Mouse (Mus musculus) forebrain, embryonic 10.5 days (tissue): ENCODE data around the gene Tbx4. TPM values are rescaled to one million over a fixed set of nuclear protein-coding genes. Genes with fewer than 3 reads are reported as not detected.

Experiments used
- DNase-seq: peaks from one replicate; pipeline ENCODE4 v3.0.0-alpha.2; 2017; ENCODE audit warnings: low spot score; ENCODE audit errors: extremely low spot score
- H3K27ac ChIP-seq: fragments of 300-500 bp; sonication (generic); 2 replicates; pipeline ENCODE4 v1.5.1; 2016; ENCODE audit warnings: mild to moderate bottlenecking
- H3K27me3 ChIP-seq: fragments of 300-500 bp; sonication (generic); 2 replicates; pipeline ENCODE4 v1.6.1; 2016; ENCODE audit warnings: mild to moderate bottlenecking; ENCODE audit not compliant: poor library complexity, severe bottlenecking
- H3K36me3 ChIP-seq: fragments of 300-500 bp; sonication (generic); replicated peaks from 2 replicates; pipeline ENCODE4 v1.6.1; 2016; ENCODE audit warnings: mild to moderate bottlenecking, moderate library complexity
- H3K4me1 ChIP-seq: fragments of 300-500 bp; sonication (generic); 2 replicates; pipeline ENCODE4 v1.6.1; 2016
- H3K4me3 ChIP-seq: fragments of 300-500 bp; sonication (generic); 2 replicates; pipeline ENCODE4 v1.5.1; 2016; ENCODE audit warnings: mild to moderate bottlenecking, moderate library complexity
- H3K9me3 ChIP-seq: fragments of 300-500 bp; sonication (generic); 2 replicates; pipeline ENCODE4 v1.6.1; 2016; ENCODE audit warnings: mild to moderate bottlenecking, moderate library complexity
- WGBS: fragments of 180-500 bp; shearing (Covaris S2); methylation state at CpG from one replicate; pipeline ENCODE4 v1.1.7; 2016; 5-methylcytosine and 5-hydroxymethylcytosine counted together
- polyA plus RNA-seq: library from polyadenylated mRNA; unstranded; fragments of >200 nt; fragmentation: Nextera tagmentation; extraction: Ambion mirVana; gene quantifications from 2 replicates; pipeline ENCODE4 v1.2.1, GENCODE M21; 2016

The Tbx4 gene
- polyA plus RNA-seq, 1 experiment from 2014 or later, result 0.30 TPM

DNA sequence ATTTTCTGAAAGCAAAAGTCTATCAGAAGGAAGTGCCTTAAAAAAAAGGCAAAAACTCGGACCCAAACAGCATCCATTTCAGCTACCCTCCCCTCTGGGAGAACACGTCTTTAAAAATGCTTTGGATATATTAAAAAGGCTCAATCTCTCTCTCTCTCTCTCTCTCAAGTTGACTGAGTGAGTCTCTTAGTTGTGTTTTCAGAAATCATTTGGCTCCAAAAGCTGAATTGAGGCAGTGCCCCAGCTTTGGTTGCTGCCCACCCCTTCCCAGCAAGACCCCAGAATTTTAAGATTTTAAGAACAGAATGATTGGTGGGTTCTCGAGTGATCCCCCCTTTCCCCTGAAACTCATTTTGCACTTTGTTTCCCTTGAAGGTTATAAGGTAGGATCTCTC is 7.9 kb downstream of the Tbx4 start:
- Histone ChIP-seq H3K36me3 (no peaks in the 10 kb centered on the region), H3K27me3 (peaks cover 100% of the 10 kb centered on the region), H3K4me1 (peaks cover 48% of the 10 kb centered on the region), H3K9me3 (no peaks in the 10 kb centered on the region), H3K27ac (no peak overlapping the region), H3K4me3 (no peak overlapping the region)
- WGBS, result 5% methylated on average over 3 of the region's 3 CpGs
- DNase-seq, result no peak

DNA sequence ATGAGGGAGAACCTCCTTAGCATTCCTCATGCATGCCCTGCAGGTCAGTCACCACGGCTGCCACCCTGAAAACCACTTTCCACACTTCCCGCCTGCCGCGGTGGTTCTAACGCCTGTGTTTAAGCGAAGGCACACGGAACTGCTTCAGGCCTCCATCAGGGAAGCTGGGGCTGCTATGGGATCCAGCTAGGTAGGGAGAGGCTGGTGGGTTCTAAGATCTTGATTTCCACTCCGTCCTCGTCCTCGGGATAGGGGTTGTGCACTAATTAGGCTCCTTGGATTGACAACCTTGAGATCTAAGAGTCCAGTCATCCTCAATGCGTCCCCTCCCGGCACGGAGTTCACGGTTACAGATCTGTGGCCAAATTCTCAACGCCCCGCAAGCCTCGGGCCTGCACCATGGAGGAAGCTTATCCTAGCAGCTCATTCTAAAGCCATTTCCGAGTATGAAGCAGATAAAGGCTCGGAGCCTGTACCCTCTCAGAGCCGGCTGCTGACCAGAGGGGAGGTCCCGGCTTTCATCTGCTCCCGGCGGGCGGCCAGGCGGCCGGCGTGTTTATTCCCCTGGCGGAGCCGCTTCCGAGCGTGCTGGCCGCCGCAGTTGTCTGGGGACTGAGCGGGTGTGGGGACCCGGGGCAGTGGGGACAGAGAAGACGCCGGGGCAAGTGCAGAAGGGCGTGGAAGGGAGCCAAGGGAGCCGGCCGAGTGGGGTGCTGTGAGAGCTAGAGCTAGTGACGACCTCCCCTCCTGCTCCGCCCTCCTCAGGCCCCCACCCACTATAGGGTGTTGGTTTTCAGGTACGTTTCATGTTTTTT is 8.7 kb downstream of the Tbx4 start:
- Histone ChIP-seq H3K36me3 (no peaks in the 10 kb centered on the region), H3K4me3 (peak overlapping the region; percentile 48), H3K27ac (no peak overlapping the region), H3K4me1 (peaks cover 45% of the 10 kb centered on the region), H3K27me3 (peaks cover 100% of the 10 kb centered on the region), H3K9me3 (no peaks in the 10 kb centered on the region)
- DNase-seq, result peak; percentile 54
- WGBS, result under 1% methylated on average over 43 of the region's 43 CpGs

DNA sequence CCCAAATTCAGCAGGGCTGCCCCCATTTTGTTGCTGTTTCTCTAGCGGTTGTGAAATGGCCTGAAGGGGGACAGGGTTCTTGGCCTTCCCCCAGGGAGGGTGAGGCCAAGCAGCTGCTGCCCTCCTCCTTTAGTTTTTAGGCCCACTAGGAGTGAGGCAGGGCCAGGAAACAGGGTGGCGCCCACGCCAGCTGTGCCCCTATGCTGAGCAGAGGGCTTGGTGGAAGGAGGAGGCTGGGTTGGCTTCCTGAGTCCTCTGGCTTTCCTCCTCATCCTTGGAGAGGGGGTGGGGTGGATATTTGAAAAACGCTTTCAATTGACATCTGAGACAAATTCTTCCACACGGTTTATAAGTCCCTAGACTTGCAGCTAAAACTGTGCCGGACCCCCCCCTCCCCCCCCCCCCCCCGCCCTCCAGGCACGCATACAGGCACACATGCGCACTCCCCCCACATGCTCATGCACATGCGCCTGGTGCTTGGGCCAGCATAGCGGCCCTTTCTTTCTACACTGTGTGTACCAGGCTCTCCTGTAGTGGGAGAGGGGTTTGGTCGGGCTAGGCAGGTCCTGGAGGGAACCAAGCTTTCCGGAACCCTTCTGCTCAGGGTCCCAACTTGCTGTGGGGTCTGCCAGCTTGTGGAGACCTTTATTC is 10.2 kb downstream of the Tbx4 start:
- H3K4me1 ChIP-seq, result peaks cover 30% of the 10 kb centered on the region
- DNase-seq, result no peak
- no peak overlapping the region for H3K27ac ChIP-seq
- no peaks in the 10 kb centered on the region for H3K9me3 ChIP-seq
- H3K4me3 ChIP-seq, result no peak overlapping the region
- H3K27me3 ChIP-seq, result peaks cover 100% of the 10 kb centered on the region
- H3K36me3 ChIP-seq, result no peaks in the 10 kb centered on the region
- WGBS, result 28% methylated on average over 11 of the region's 13 CpGs

GRCm38 (mm10) chr11:85900291-85900690 is 14.1 kb downstream of the Tbx4 start:
- H3K9me3 ChIP-seq, result no peaks in the 10 kb centered on the region
- no peak overlapping the region for H3K27ac ChIP-seq
- no peak overlapping the region for H3K4me3 ChIP-seq
- H3K27me3 ChIP-seq, result peaks cover 85% of the 10 kb centered on the region
- no peak for DNase-seq
- no peaks in the 10 kb centered on the region for H3K36me3 ChIP-seq
- H3K4me1 ChIP-seq, result peaks cover 13% of the 10 kb centered on the region

- no peak for DNase-seq
- no peak overlapping the region for H3K27ac ChIP-seq
- no peaks in the 10 kb centered on the region for H3K36me3 ChIP-seq
- no peak overlapping the region for H3K4me3 ChIP-seq
- H3K9me3 ChIP-seq, result no peaks in the 10 kb centered on the region
- peaks cover 12% of the 10 kb centered on the region for H3K4me1 ChIP-seq
- WGBS, result 69% methylated on average over 4 of the region's 4 CpGs
- peaks cover 51% of the 10 kb centered on the region for H3K27me3 ChIP-seq
Observed at GRCm38 (mm10) chr11:85909514-85909913, 23.3 kb downstream of the Tbx4 start.

GRCm38 (mm10) chr11:85910133-85910532 is 23.9 kb downstream of the Tbx4 start:
- Histone ChIP-seq H3K27me3 (peaks cover 57% of the 10 kb centered on the region), H3K4me1 (peaks cover 12% of the 10 kb centered on the region), H3K9me3 (no peaks in the 10 kb centered on the region), H3K4me3 (no peak overlapping the region), H3K36me3 (no peaks in the 10 kb centered on the region), H3K27ac (0 out of 2 replicates have a peak overlapping the region, but pooled peaks have one; percentile 8)
- no peak for DNase-seq
- 52% methylated on average over 10 of the region's 10 CpGs for WGBS

DNA sequence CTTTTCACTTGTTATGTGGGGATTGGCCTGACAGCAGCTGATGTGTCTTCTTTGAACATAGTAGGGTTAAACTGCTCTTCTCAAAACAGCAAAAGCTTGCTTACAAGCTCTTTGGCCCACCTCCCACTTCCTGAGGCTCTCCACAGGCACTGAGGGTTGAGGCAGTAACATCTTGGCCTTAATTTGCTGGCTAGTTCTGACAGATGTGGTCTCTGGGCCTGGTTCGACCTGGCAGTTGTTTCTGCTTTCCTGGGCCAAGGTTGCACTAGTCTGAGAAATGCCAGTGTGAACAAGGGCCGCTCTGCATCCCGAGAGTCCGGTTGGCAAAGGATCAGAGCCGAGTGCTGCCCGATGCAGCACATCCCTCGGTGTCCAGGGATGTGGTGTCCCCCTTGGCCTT is 27.3 kb downstream of the Tbx4 start:
- Histone ChIP-seq H3K9me3 (no peaks in the 10 kb centered on the region), H3K27me3 (peaks cover 81% of the 10 kb centered on the region), H3K4me3 (no peak overlapping the region), H3K36me3 (no peaks in the 10 kb centered on the region), H3K27ac (no peak overlapping the region), H3K4me1 (peaks cover 39% of the 10 kb centered on the region)
- WGBS, result 94% methylated on average over 7 of the region's 7 CpGs
- DNase-seq, result no peak

- H3K27me3 ChIP-seq, result peaks cover 94% of the 10 kb centered on the region
- WGBS, result 32% methylated on average over 12 of the region's 12 CpGs
- no peaks in the 10 kb centered on the region for H3K9me3 ChIP-seq
- no peak overlapping the region; the same call in 1 of the 2 replicates for H3K4me3 ChIP-seq
- peaks cover 32% of the 10 kb centered on the region for H3K4me1 ChIP-seq
- no peak for DNase-seq
- peak overlapping the region; percentile 74 for H3K27ac ChIP-seq
- H3K36me3 ChIP-seq, result no peaks in the 10 kb centered on the region
Observed at GRCm38 (mm10) chr11:85917091-85917992, 31.1 kb downstream of the Tbx4 start.

- peak; percentile 58 for DNase-seq
- Histone ChIP-seq H3K4me1 (peaks cover 32% of the 10 kb centered on the region), H3K27me3 (peaks cover 95% of the 10 kb centered on the region), H3K4me3 (peak overlapping the region; percentile 5; the same call in 1 of the 2 replicates), H3K9me3 (no peaks in the 10 kb centered on the region), H3K36me3 (no peaks in the 10 kb centered on the region), H3K27ac (peak overlapping the region; percentile 74; the same call in 1 of the 2 replicates)
- 11% methylated on average over 11 of the region's 11 CpGs for WGBS
Observed at GRCm38 (mm10) chr11:85917993-85918325, 31.7 kb downstream of the Tbx4 start.

GRCm38 (mm10) chr11:85918388-85918940 is 32.2 kb downstream of the Tbx4 start:
- peaks cover 95% of the 10 kb centered on the region for H3K27me3 ChIP-seq
- H3K4me1 ChIP-seq, result peaks cover 32% of the 10 kb centered on the region
- no peak for DNase-seq
- H3K27ac ChIP-seq, result peak overlapping the region; percentile 74; the same call in 1 of the 2 replicates
- WGBS, result 44% methylated on average over 10 of the region's 10 CpGs
- no peaks in the 10 kb centered on the region for H3K9me3 ChIP-seq
- H3K4me3 ChIP-seq, result peak overlapping the region; percentile 5; the same call in 1 of the 2 replicates
- no peaks in the 10 kb centered on the region for H3K36me3 ChIP-seq

DNA sequence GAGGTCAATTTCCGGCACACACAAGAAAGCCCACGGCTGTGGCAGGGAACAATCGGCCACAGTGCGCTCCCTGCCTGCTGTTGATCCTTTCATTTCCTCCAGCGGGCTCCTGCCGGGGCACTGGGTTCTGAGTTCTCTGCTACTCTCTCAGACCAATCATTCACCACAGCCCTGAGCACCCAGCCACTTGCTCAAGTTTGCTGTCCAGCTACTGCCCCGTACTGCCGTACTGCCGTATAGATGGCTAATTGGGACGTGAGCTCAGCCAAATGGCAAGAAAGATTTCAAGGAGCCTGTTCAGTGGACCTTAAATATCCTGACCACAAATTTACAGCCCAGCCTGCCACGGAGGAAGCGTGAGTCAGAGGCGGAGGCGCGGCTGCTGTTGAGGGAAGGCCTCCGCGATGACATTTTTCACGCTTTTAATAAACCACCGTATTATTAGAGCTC is 39.1 kb downstream of the Tbx4 start:
- H3K36me3 ChIP-seq, result no peaks in the 10 kb centered on the region
- H3K27me3 ChIP-seq, result peaks cover 87% of the 10 kb centered on the region
- WGBS, result 10% methylated on average over 19 of the region's 19 CpGs
- DNase-seq, result peak; percentile 61
- no peaks in the 10 kb centered on the region for H3K9me3 ChIP-seq
- peak overlapping the region; percentile 39 for H3K4me3 ChIP-seq
- H3K27ac ChIP-seq, result no peak overlapping the region
- peaks cover 27% of the 10 kb centered on the region for H3K4me1 ChIP-seq

DNA sequence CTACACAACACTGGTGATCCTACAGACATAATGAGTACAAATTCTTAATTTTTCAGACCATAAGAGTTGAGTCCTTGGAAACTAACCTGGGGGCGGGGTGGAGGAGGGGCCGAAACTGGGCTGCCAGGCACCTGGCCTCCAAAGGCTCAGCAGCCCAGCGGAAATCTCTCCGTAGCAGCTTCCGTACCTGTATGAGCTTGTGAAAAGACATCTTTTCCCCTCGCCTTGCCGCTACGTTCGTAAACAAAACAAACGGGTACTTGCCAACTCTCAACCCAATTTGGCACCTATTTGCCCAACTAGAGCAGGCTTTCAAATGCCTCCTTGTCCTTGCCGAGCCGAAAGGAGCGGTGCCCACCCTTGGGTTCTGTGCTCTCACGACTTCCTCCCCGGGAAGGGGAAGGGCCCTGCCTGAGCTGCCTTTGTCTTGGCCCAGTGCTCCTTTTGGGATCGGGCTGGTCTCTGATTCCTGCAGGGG is 40.1 kb downstream of the Tbx4 start:
- no peak for DNase-seq
- H3K27me3 ChIP-seq, result peaks cover 78% of the 10 kb centered on the region
- H3K9me3 ChIP-seq, result no peaks in the 10 kb centered on the region
- peaks cover 27% of the 10 kb centered on the region for H3K4me1 ChIP-seq
- H3K36me3 ChIP-seq, result no peaks in the 10 kb centered on the region
- WGBS, result 3% methylated on average over 16 of the region's 16 CpGs
- no peak overlapping the region for H3K27ac ChIP-seq
- peak overlapping the region; percentile 42 for H3K4me3 ChIP-seq
